In the genomic region with DNA sequence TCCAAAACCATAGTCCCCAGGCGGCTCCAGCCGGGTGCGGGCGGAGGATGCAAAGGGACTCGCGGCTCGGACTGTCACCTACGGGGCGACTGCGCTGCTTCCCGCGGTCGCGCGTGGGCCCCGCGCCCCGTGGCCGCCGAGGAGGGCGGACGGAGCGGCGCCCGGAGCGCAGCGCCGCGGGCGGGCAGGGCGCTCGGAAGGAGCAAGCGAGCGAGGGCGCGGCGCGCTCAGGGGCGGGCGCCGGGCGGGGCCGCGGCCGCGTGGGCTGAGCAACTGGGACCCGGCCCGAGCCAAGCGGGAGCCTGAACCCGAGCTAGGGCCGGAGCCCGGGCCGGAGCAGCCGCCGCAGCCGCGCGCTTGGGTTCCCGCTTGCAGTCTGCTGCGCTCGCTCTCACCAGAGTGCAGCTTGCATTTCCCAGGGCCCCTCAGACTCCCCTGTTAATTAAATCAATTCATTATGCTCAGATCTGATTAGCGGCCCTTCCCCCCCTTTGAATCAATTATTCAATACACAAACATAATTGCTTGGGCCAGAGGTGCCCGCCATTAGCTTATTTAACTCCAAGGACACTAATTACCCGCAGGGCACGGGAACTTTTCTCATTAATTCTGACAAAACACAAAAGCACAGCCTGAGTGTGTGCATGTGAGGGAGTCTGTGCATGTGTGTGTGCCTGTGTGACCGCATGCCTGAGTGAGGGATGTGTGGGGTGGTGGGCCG, we compare ENCODE assay signal across 8 mouse cellular contexts. TPM values are rescaled to one million over a fixed set of nuclear protein-coding genes. Genes with fewer than 3 reads are reported as not detected.
A peak's percentile ranks its signal among the peaks of the same experiment; 100 is the strongest.
DNase-seq lines count a peak whose midpoint lies in the region; ATAC-seq lines count a peak whose summit lies in the region.

A gene (minus strand): TSS at position 259 of the 721 bp plus-strand sequence.

- no peaks in the 10 kb centered on the region for H3K9me3 ChIP-seq in forebrain, embryonic 12.5 days
- H3K9me3 ChIP-seq in hindbrain, embryonic 12.5 days (replicated peaks), result no peaks in the 10 kb centered on the region
- no peaks in the 10 kb centered on the region for H3K9me3 ChIP-seq in midbrain, embryonic 12.5 days

- H3K27me3 ChIP-seq in forebrain, embryonic 12.5 days, result peaks cover 74% of the 10 kb centered on the region
- H3K27me3 ChIP-seq in hindbrain, embryonic 12.5 days, result peaks cover 25% of the 10 kb centered on the region
- peaks cover 31% of the 10 kb centered on the region for H3K27me3 ChIP-seq in midbrain, embryonic 12.5 days

- peak within 1 kb of the TSS; percentile 76 for H3K4me3 ChIP-seq in forebrain, embryonic 12.5 days (replicated peaks)
- H3K4me3 ChIP-seq in hindbrain, embryonic 12.5 days, result peak within 1 kb of the TSS; percentile 72
- peak within 1 kb of the TSS; percentile 64 for H3K4me3 ChIP-seq in midbrain, embryonic 12.5 days

- ATAC-seq in forebrain, embryonic 12.5 days (ENCODE audit: low FRiP score), result peak; percentile 83
- peak; percentile 82 for ATAC-seq in hindbrain, embryonic 12.5 days (ENCODE audit: low FRiP score)
- peak; percentile 71 for ATAC-seq in midbrain, embryonic 12.5 days (ENCODE audit: low FRiP score, low read depth)
- ATAC-seq in erythroid progenitor cell, adult 5-6 weeks (replicated peaks; ENCODE audit: low FRiP score, poor library complexity, severe bottlenecking), result no peak

- DNase-seq in heart, adult 18-20 months, result peak; percentile 47 to 57
- no peak for DNase-seq in heart, adult 8-10 months (ENCODE audit: low spot score)
- DNase-seq in adrenal gland, postnatal 4 days (ENCODE audit: low spot score in 2 of 2), result no peak
- DNase-seq in left cerebral cortex, postnatal 14 days (ENCODE audit: low spot score in 2 of 2), result no peak

- intact Hi-C loops in left cerebral cortex, postnatal 14 days (cut with DNase I), result loop anchor here (5.0 kb wide), 1 partner anchor 78 kb away; no protein-coding TSS in a partner anchor

- under 1% methylated on average over 65 of the region's 67 CpGs for WGBS in forebrain, embryonic 12.5 days
- WGBS in hindbrain, embryonic 12.5 days, result under 1% methylated on average over 67 of the region's 67 CpGs
- under 1% methylated on average over 67 of the region's 67 CpGs for WGBS in midbrain, embryonic 12.5 days

- no peaks in the 10 kb centered on the region for H3K36me3 ChIP-seq in forebrain, embryonic 12.5 days (replicated peaks)
- H3K36me3 ChIP-seq in hindbrain, embryonic 12.5 days, result no peaks in the 10 kb centered on the region
- H3K36me3 ChIP-seq in midbrain, embryonic 12.5 days, result no peaks in the 10 kb centered on the region

- peaks cover 60% of the 10 kb centered on the region for H3K4me1 ChIP-seq in forebrain, embryonic 12.5 days
- peaks cover 36% of the 10 kb centered on the region for H3K4me1 ChIP-seq in hindbrain, embryonic 12.5 days
- peaks cover 55% of the 10 kb centered on the region for H3K4me1 ChIP-seq in midbrain, embryonic 12.5 days

- peak within 1 kb of the TSS; percentile 90 for H3K27ac ChIP-seq in forebrain, embryonic 12.5 days
- H3K27ac ChIP-seq in hindbrain, embryonic 12.5 days, result peak within 1 kb of the TSS; percentile 68; the same call in 1 of the 2 replicates
- peak within 1 kb of the TSS; percentile 73 for H3K27ac ChIP-seq in midbrain, embryonic 12.5 days (replicated peaks)

- H3K9ac ChIP-seq in forebrain, embryonic 12.5 days, result peak within 1 kb of the TSS; percentile 92
- H3K9ac ChIP-seq in hindbrain, embryonic 12.5 days, result peak within 1 kb of the TSS; percentile 86
- peak within 1 kb of the TSS; percentile 93 for H3K9ac ChIP-seq in midbrain, embryonic 12.5 days (replicated peaks)

- H3K4me2 ChIP-seq in forebrain, embryonic 12.5 days, result peak within 1 kb of the TSS; percentile 96
- peak within 1 kb of the TSS; percentile 98 for H3K4me2 ChIP-seq in hindbrain, embryonic 12.5 days (replicated peaks)
- peak within 1 kb of the TSS; percentile 80 for H3K4me2 ChIP-seq in midbrain, embryonic 12.5 days (replicated peaks)

RNA-seq across cellular contexts. Expression of the gene that starts here (rescaled TPM):
- 1 to 10 TPM; 2.6 to 3.5 TPM for total RNA-seq in heart, adult 18-20 months (2021)
- 1 to 10 TPM; 2.1 to 3.7 (median 3.2) TPM for total RNA-seq in heart, adult 8-10 months (2022)
- 10 to 100 TPM; 10.0 to 11.1 TPM for total RNA-seq in adrenal gland, postnatal 4 days (2021)
- polyA plus RNA-seq in forebrain, embryonic 12.5 days (2016; fragmentation: Nextera tagmentation; extraction: Ambion mirVana), result 90.6 and 119 TPM in 2 replicates
- polyA plus RNA-seq in hindbrain, embryonic 12.5 days (2016; fragmentation: Nextera tagmentation; extraction: Ambion mirVana), result 46.3 and 50.9 TPM in 2 replicates
- 10 to 100 TPM; 14.6 to 17.5 TPM for total RNA-seq in left cerebral cortex, postnatal 14 days (2021)
- 149 and 177 TPM in 2 replicates for polyA plus RNA-seq in midbrain, embryonic 12.5 days (2016; fragmentation: Nextera tagmentation; extraction: Ambion mirVana)
- not detected in 2 replicates for total RNA-seq in erythroid progenitor cell, adult 5-6 weeks (2015; ENCODE audit: low replicate concordance)
- not detected in 2 replicates for total RNA-seq in erythroid progenitor cell, adult 5-6 weeks (2017; ENCODE audit: low replicate concordance)

Comparison
In these comparisons a context has a peak if more than half of its experiments do, and no peak if none do; other contexts are left out.
1. DNase-seq: peak in heart, adult 18-20 months (2 of 2); none in heart, adult 8-10 months (single experiment), adrenal gland, postnatal 4 days (0 of 2) and left cerebral cortex, postnatal 14 days (0 of 2).
2. Peak in every context shown above with its lines, with median percentiles within 50 percentile points of each other: H3K27ac ChIP-seq, H3K4me2 ChIP-seq, H3K4me3 ChIP-seq and H3K9ac ChIP-seq.